Mouse (Mus musculus): ENCODE results near the gene Pold4. TPM values are rescaled to one million over a fixed set of nuclear protein-coding genes. Genes with fewer than 3 reads are reported as not detected.

The Pold4 gene
- polyA plus RNA-seq, 1 experiment from 2014 or later: 19.8 TPM

- Histone ChIP-seq H3K4me3 (no peak overlapping the region), H3K27me3 (replicated peaks) (peaks cover 23% of the 10 kb centered on the region), H3K36me3 (no peaks in the 10 kb centered on the region), H3K9me3 (no peaks in the 10 kb centered on the region), H3K4me2 (replicated peaks) (no peak overlapping the region), H3K4me1 (peaks cover 6% of the 10 kb centered on the region), H3K9ac (no peak overlapping the region), H3K27ac (no peak overlapping the region)
- WGBS: 90% methylated on average over 6 of the region's 6 CpGs
- no peak for ATAC-seq (ENCODE audit: low FRiP score, low read depth)
These were observed 32.6 kb downstream of the Pold4 start for GRCm38 (mm10) chr19:4264171-4264780.

- Histone ChIP-seq H3K36me3 (0 out of 2 replicates have a peak, but pooled peaks cover 3% of the 10 kb centered on the region), H3K9ac (no peak overlapping the region), H3K4me2 (replicated peaks) (no peak overlapping the region), H3K4me1 (peaks cover 7% of the 10 kb centered on the region), H3K27me3 (replicated peaks) (peaks cover 30% of the 10 kb centered on the region), H3K4me3 (no peak overlapping the region), H3K27ac (no peak overlapping the region), H3K9me3 (no peaks in the 10 kb centered on the region)
- no peak for ATAC-seq (ENCODE audit: low FRiP score, low read depth)
- 62% methylated on average over 4 of the region's 4 CpGs for WGBS
These were observed 34.3 kb downstream of the Pold4 start for GRCm38 (mm10) chr19:4265956-4266355.

- H3K9me3 ChIP-seq: no peaks in the 10 kb centered on the region
- peak within 1 kb of the TSS; percentile 58 for H3K4me2 ChIP-seq (replicated peaks)
- H3K9ac ChIP-seq: no peak within 1 kb of the TSS
- peak within 1 kb of the TSS; percentile 24 for H3K4me3 ChIP-seq
- no peak within 1 kb of the TSS for H3K27ac ChIP-seq
- no peak for ATAC-seq (ENCODE audit: low FRiP score, low read depth)
- H3K27me3 ChIP-seq (replicated peaks): peaks cover 30% of the 10 kb centered on the region
- peaks cover 7% of the 10 kb centered on the region for H3K4me1 ChIP-seq
- peaks cover 10% of the 10 kb centered on the region for H3K36me3 ChIP-seq
- WGBS: 6% methylated on average over 46 of the region's 46 CpGs
These were observed 37.1 kb downstream of the Pold4 start, which contains the start of gene Ssh3 for GRCm38 (mm10) chr19:4268566-4269361. Gene Ssh3, minus strand, starts transcription at chr19:4269180.

DNA sequence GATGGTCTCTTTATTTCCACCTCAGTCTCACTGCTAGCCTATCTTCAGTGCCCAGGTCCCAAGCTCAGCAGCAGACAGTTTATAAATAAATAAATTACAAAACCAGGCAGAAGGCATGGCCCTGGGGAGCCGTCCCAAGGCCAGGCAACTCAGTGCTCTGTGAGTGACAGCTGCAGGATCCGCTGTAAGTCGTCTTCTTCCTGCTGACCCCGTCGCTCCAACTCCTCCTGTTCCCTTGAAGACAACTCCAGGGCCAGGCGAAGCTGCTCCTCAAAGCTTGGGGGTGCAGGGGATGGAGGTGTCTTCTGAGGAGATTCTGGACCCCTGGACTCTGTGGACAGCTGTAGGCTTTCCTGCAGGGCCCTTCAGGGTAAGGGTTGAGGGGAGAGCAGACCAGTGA, 38.5 kb downstream of the Pold4 start:
- WGBS: 74% methylated on average over 6 of the region's 6 CpGs
- Histone ChIP-seq H3K9ac (no peak overlapping the region), H3K9me3 (no peaks in the 10 kb centered on the region), H3K4me3 (no peak overlapping the region), H3K36me3 (peaks cover 10% of the 10 kb centered on the region), H3K4me1 (peaks cover 7% of the 10 kb centered on the region), H3K4me2 (replicated peaks) (no peak overlapping the region), H3K27me3 (replicated peaks) (peaks cover 30% of the 10 kb centered on the region), H3K27ac (no peak overlapping the region)
- no peak for ATAC-seq (ENCODE audit: low FRiP score, low read depth)

DNA sequence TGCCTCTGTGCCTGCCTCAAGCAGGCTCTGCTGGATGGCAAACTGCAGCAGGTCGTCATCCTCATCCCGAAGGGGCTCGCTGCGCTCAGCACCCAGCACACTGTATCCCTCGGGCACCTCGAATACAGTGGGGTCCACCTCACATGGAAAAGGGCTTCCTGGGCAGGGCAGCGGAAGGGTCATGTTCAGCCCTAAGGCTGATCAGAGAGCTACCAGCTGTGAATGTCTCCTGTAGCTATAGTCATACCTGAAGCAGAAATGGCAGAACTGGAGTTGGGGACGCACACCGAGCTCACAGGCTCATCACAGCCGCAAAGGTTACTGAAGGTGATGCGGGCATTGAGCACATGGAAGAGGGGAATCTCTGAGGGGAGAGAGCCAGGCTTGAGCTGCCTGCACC, 39.3 kb downstream of the Pold4 start:
- WGBS: 94% methylated on average over 11 of the region's 11 CpGs

DNA sequence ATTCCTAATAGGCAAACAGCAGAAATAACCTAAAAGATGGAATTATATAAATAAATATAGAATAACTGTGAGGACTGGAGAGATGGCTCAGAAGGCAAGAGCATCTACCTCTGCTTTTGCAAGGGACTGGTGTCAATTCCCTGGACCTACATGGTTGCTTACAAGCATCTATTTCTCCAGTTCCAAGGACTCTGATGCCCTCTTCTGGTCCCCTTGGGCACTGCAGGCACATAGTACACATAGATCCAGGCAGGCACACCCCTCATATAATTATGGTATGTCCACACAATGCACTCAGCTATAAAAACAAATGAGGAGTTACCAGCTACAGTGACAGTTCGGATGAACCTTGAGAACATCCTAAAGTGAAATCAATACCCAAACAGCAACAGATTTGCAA, 47.8 kb downstream of the Pold4 start:
- WGBS: 100% methylated on average over 1 of the region's 1 CpGs
- H3K9ac ChIP-seq: no peak overlapping the region
- H3K27ac ChIP-seq: no peak overlapping the region
- peaks cover 5% of the 10 kb centered on the region; the same call in 1 of the 2 replicates for H3K36me3 ChIP-seq
- H3K4me3 ChIP-seq: no peak overlapping the region
- ATAC-seq (ENCODE audit: low FRiP score, low read depth): no peak
- H3K4me2 ChIP-seq (replicated peaks): no peak overlapping the region
- peaks cover 12% of the 10 kb centered on the region; the same call in 1 of the 2 replicates for H3K4me1 ChIP-seq
- no peaks in the 10 kb centered on the region for H3K9me3 ChIP-seq
- H3K27me3 ChIP-seq (replicated peaks): 0 out of 2 replicates have a peak, but pooled peaks cover 6% of the 10 kb centered on the region

More for the DNA sequence above, 39.3 kb downstream of the Pold4 start:
- no peaks in the 10 kb centered on the region for H3K9me3 ChIP-seq
- no peak overlapping the region for H3K9ac ChIP-seq
- no peak overlapping the region for H3K4me3 ChIP-seq
- H3K27ac ChIP-seq: no peak overlapping the region
- no peak for ATAC-seq (ENCODE audit: low FRiP score, low read depth)
- H3K4me1 ChIP-seq: peaks cover 7% of the 10 kb centered on the region
- peaks cover 10% of the 10 kb centered on the region for H3K36me3 ChIP-seq
- peaks cover 30% of the 10 kb centered on the region for H3K27me3 ChIP-seq (replicated peaks)
- H3K4me2 ChIP-seq (replicated peaks): no peak overlapping the region

DNA sequence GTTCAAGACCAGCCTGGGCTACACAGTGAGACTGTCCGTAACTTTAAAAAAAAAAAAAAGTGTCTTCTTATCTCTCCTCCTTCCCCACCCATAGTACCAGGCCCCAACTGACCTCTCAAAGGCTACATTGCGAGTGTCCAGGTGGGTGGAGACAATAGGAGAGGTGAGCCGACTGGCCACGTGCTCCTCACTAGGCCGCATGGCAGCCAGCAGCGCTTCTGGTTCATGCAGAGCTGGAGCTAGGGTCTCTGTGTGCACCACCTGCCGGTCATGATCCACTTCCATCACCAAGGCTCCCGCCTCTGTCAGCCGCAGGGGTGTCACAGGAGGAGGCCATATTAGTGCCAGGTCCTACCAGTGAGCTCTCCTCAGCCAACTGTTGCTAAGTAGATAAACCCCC, 48.7 kb downstream of the Pold4 start:
- no peak overlapping the region for H3K4me2 ChIP-seq (replicated peaks)
- no peak overlapping the region for H3K27ac ChIP-seq
- 93% methylated on average over 9 of the region's 9 CpGs for WGBS
- H3K4me3 ChIP-seq: no peak overlapping the region
- no peak for ATAC-seq (ENCODE audit: low FRiP score, low read depth)
- peaks cover 12% of the 10 kb centered on the region; the same call in 1 of the 2 replicates for H3K4me1 ChIP-seq
- 0 out of 2 replicates have a peak, but pooled peaks cover 6% of the 10 kb centered on the region for H3K27me3 ChIP-seq (replicated peaks)
- no peak overlapping the region for H3K9ac ChIP-seq
- peaks cover 10% of the 10 kb centered on the region; the same call in 1 of the 2 replicates for H3K36me3 ChIP-seq
- no peaks in the 10 kb centered on the region for H3K9me3 ChIP-seq

- Histone ChIP-seq H3K9me3 (no peaks in the 10 kb centered on the region), H3K4me1 (peaks cover 12% of the 10 kb centered on the region; the same call in 1 of the 2 replicates), H3K9ac (peak within 1 kb of the TSS; percentile 73), H3K4me2 (replicated peaks) (peak within 1 kb of the TSS; percentile 86), H3K4me3 (peak within 1 kb of the TSS; percentile 61), H3K27ac (no peak within 1 kb of the TSS), H3K36me3 (peaks cover 34% of the 10 kb centered on the region), H3K27me3 (replicated peaks) (0 out of 2 replicates have a peak, but pooled peaks cover 6% of the 10 kb centered on the region)
- under 1% methylated on average over 50 of the region's 50 CpGs for WGBS
- ATAC-seq (ENCODE audit: low FRiP score, low read depth): peak; percentile 93
These were observed 51.3 kb downstream of the Pold4 start, which contains the start of gene Ankrd13d for GRCm38 (mm10) chr19:4282898-4283553. Gene Ankrd13d, minus strand, starts transcription at chr19:4283137.

Small RNAs within 50 kb of the gene (microRNA-seq; reads per million reads assigned to microRNA genes)
- gene Gm26115 (not detected), gene Mir6985 (not detected)

Other genes with a start within 250 kb of the Pold4 start
- gene Acy3, start 245.3 kb upstream of the Pold4 start, polyA plus RNA-seq (2016; fragmentation: Nextera tagmentation; extraction: Ambion mirVana): 2.8 and 3.2 TPM in 2 replicates
- gene Tbx10, start 239.1 kb upstream of the Pold4 start, polyA plus RNA-seq (2016; fragmentation: Nextera tagmentation; extraction: Ambion mirVana): not detected in 2 replicates
- gene Nudt8, start 231.3 kb upstream of the Pold4 start, polyA plus RNA-seq (2016; fragmentation: Nextera tagmentation; extraction: Ambion mirVana): 20.6 and 22.8 TPM in 2 replicates
- 4.3 TPM in 2 replicates for gene Gm49405, start 231.3 kb upstream of the Pold4 start, polyA plus RNA-seq (2016; fragmentation: Nextera tagmentation; extraction: Ambion mirVana)
- gene Doc2g, start 228.6 kb upstream of the Pold4 start, polyA plus RNA-seq (2016; fragmentation: Nextera tagmentation; extraction: Ambion mirVana): 4.5 and 6.0 TPM in 2 replicates
- 201 and 209 TPM in 2 replicates for gene Ndufv1, start 219.1 kb upstream of the Pold4 start, polyA plus RNA-seq (2016; fragmentation: Nextera tagmentation; extraction: Ambion mirVana)
- 349 and 353 TPM in 2 replicates for gene Gstp1, start 193.9 kb upstream of the Pold4 start, polyA plus RNA-seq (2016; fragmentation: Nextera tagmentation; extraction: Ambion mirVana)
- gene Gstp2, start 185.9 kb upstream of the Pold4 start, polyA plus RNA-seq (2016; fragmentation: Nextera tagmentation; extraction: Ambion mirVana): 1.8 and 2.8 TPM in 2 replicates
- gene Gstp3, start 172.3 kb upstream of the Pold4 start, polyA plus RNA-seq (2016; fragmentation: Nextera tagmentation; extraction: Ambion mirVana): not detected in 2 replicates
- gene Cabp2, start 150.3 kb upstream of the Pold4 start, polyA plus RNA-seq (2016; fragmentation: Nextera tagmentation; extraction: Ambion mirVana): not detected in 2 replicates
- 73.6 and 75.9 TPM in 2 replicates for gene Cdk2ap2, start 134.7 kb upstream of the Pold4 start, polyA plus RNA-seq (2016; fragmentation: Nextera tagmentation; extraction: Ambion mirVana)
- 26.2 and 27.8 TPM in 2 replicates for gene Pitpnm1, start 131.9 kb upstream of the Pold4 start, polyA plus RNA-seq (2016; fragmentation: Nextera tagmentation; extraction: Ambion mirVana)
- 67.3 and 69.4 TPM in 2 replicates for gene Aip, start 106.0 kb upstream of the Pold4 start, polyA plus RNA-seq (2016; fragmentation: Nextera tagmentation; extraction: Ambion mirVana)
- not detected in 2 replicates for gene Gpr152, start 92.1 kb upstream of the Pold4 start, polyA plus RNA-seq (2016; fragmentation: Nextera tagmentation; extraction: Ambion mirVana)
- gene Cabp4, start 87.9 kb upstream of the Pold4 start, polyA plus RNA-seq (2016; fragmentation: Nextera tagmentation; extraction: Ambion mirVana): 0.13 and 0.19 TPM in 2 replicates
- gene Coro1b, start 83.3 kb upstream of the Pold4 start, polyA plus RNA-seq (2016; fragmentation: Nextera tagmentation; extraction: Ambion mirVana): 128 and 131 TPM in 2 replicates
- gene Ptprcap, start 78.3 kb upstream of the Pold4 start, polyA plus RNA-seq (2016; fragmentation: Nextera tagmentation; extraction: Ambion mirVana): 0.92 and 0.94 TPM in 2 replicates
- gene Rps6kb2, start 68.5 kb upstream of the Pold4 start, polyA plus RNA-seq (2016; fragmentation: Nextera tagmentation; extraction: Ambion mirVana): 62.3 and 71.7 TPM in 2 replicates
- 3.9 and 4.8 TPM in 2 replicates for gene Carns1, start 56.4 kb upstream of the Pold4 start, polyA plus RNA-seq (2016; fragmentation: Nextera tagmentation; extraction: Ambion mirVana)
- gene Tbc1d10c, start 40.6 kb upstream of the Pold4 start, polyA plus RNA-seq (2016; fragmentation: Nextera tagmentation; extraction: Ambion mirVana): 1.1 and 1.4 TPM in 2 replicates
- gene Ppp1ca, start 39.8 kb upstream of the Pold4 start, polyA plus RNA-seq (2016; fragmentation: Nextera tagmentation; extraction: Ambion mirVana): 753 and 767 TPM in 2 replicates
- gene Rad9a, start 30.2 kb upstream of the Pold4 start, polyA plus RNA-seq (2016; fragmentation: Nextera tagmentation; extraction: Ambion mirVana): 25.9 and 34.0 TPM in 2 replicates
- 0.87 and 0.95 TPM in 2 replicates for gene Clcf1, start 17.7 kb upstream of the Pold4 start, polyA plus RNA-seq (2016; fragmentation: Nextera tagmentation; extraction: Ambion mirVana)
- gene AC109138.7, start 17.5 kb upstream of the Pold4 start, polyA plus RNA-seq (2016; fragmentation: Nextera tagmentation; extraction: Ambion mirVana): not detected in 2 replicates
- 5.9 and 7.0 TPM in 2 replicates for gene Ssh3, start 37.3 kb downstream of the Pold4 start, polyA plus RNA-seq (2016; fragmentation: Nextera tagmentation; extraction: Ambion mirVana)
- gene Ankrd13d, start 51.2 kb downstream of the Pold4 start, polyA plus RNA-seq (2016; fragmentation: Nextera tagmentation; extraction: Ambion mirVana): 18.5 and 19.0 TPM in 2 replicates
- gene Grk2, start 74.3 kb downstream of the Pold4 start, polyA plus RNA-seq (2016; fragmentation: Nextera tagmentation; extraction: Ambion mirVana): 19.7 and 21.2 TPM in 2 replicates
- gene Kdm2a, start 166.4 kb downstream of the Pold4 start, polyA plus RNA-seq (2016; fragmentation: Nextera tagmentation; extraction: Ambion mirVana): 49.6 and 51.7 TPM in 2 replicates
- gene Rhod, start 207.5 kb downstream of the Pold4 start, polyA plus RNA-seq (2016; fragmentation: Nextera tagmentation; extraction: Ambion mirVana): 10.3 and 11.6 TPM in 2 replicates
- 1.7 and 1.9 TPM in 2 replicates for gene Syt12, start 245.5 kb downstream of the Pold4 start, polyA plus RNA-seq (2016; fragmentation: Nextera tagmentation; extraction: Ambion mirVana)

All from neural tube, embryonic 12.5 days (tissue).